In genomic region chr12:98736951-98737800, GRCm38 (mm10) we compare ENCODE assay signal across 8 mouse cellular contexts. TPM values are rescaled to one million over a fixed set of nuclear protein-coding genes. Genes with fewer than 3 reads are reported as not detected.
DNase-seq lines count a peak whose midpoint lies in the region; ATAC-seq and TF ChIP-seq lines count a peak whose summit lies in the region.

Ptpn21 (minus strand) TSS chr12:98737405.

- H3K27me3 ChIP-seq in Patski: no peaks in the 10 kb centered on the region
- no peaks in the 10 kb centered on the region for H3K27me3 ChIP-seq in kidney, adult 2 months (replicated peaks; ENCODE audit: control insufficient read depth, insufficient read depth, low read length)
- H3K27me3 ChIP-seq in lung, embryonic 15.5 days: no peaks in the 10 kb centered on the region

- no peaks in the 10 kb centered on the region for H3K36me3 ChIP-seq in kidney, adult 2 months (ENCODE audit: control insufficient read depth, insufficient read depth, low read length)
- H3K36me3 ChIP-seq in lung, embryonic 15.5 days: no peaks in the 10 kb centered on the region

- TF ChIP-seq POLR2A in kidney, adult 2 months (IDR thresholded peaks at IDR 0.05; ENCODE audit: low read depth, low read length): no peak

- TF ChIP-seq CTCF in Patski (IDR thresholded peaks at IDR 0.05): no peak
- TF ChIP-seq CTCF in kidney, adult 2 months (conservative IDR thresholded peaks at IDR 0.05; ENCODE audit: insufficient read depth, insufficient read length, low read depth, low read length): no peak

- H3K9me3 ChIP-seq in lung, embryonic 15.5 days: no peaks in the 10 kb centered on the region

- peak; percentile 64 for DNase-seq in 3134 (ENCODE audit: extremely low read depth, insufficient read length, low spot score)
- no peak for DNase-seq in Patski (ENCODE audit: low read depth, low spot score)
- DNase-seq in embryo, embryonic 9.5 days (ENCODE audit: extremely low spot score): peak; percentile 66
- DNase-seq in heart, adult 8-10 months (ENCODE audit: low spot score): peak; percentile 56
- DNase-seq in kidney, adult 2 months: peak; percentile 78
- peak; percentile 69 for DNase-seq in retina, embryonic 14.5 days (ENCODE audit: low spot score)
- DNase-seq in spleen, postnatal 36 days (ENCODE audit: low spot score in 2 of 2): no peak

- CTCF ChIA-PET in Patski (lab: Charles Lee): interaction anchor here (1.0 to 5.1 kb wide), 2 partner anchors 10 to 23 kb away, joined by 3 to 38 read pairs; partner anchors contain the start of gene Zc3h14

- 1% methylated on average over 75 of the region's 75 CpGs for WGBS in kidney, adult 2 months
- WGBS in lung, embryonic 15.5 days: under 1% methylated on average over 75 of the region's 75 CpGs

- peak within 1 kb of the TSS; percentile 73 for H3K4me3 ChIP-seq in kidney, adult 2 months (ENCODE audit: insufficient read depth, low read depth, low read length)
- peak within 1 kb of the TSS; percentile 67 for H3K4me3 ChIP-seq in lung, embryonic 15.5 days

- H3K27ac ChIP-seq in kidney, adult 2 months (ENCODE audit: insufficient read depth, low read depth, low read length): peak within 1 kb of the TSS; percentile 97
- H3K27ac ChIP-seq in lung, embryonic 15.5 days: peak within 1 kb of the TSS; percentile 97

- H3K9ac ChIP-seq in lung, embryonic 15.5 days: peak within 1 kb of the TSS; percentile 76

- peak within 1 kb of the TSS; percentile 63 for H3K4me2 ChIP-seq in lung, embryonic 15.5 days

- POLR2A ChIA-PET in Patski (lab: Charles Lee): interaction anchor here (1.0 to 1.2 kb wide), 2 partner anchors 10 to 14 kb away, joined by 3 to 5 read pairs; no protein-coding TSS in a partner anchor

- H3K4me1 ChIP-seq in kidney, adult 2 months (ENCODE audit: control insufficient read depth, insufficient read depth, low read length): peaks cover 11% of the 10 kb centered on the region; the same call in 1 of the 2 replicates
- H3K4me1 ChIP-seq in lung, embryonic 15.5 days: peaks cover 36% of the 10 kb centered on the region

- in situ Hi-C loops in Patski (cut with MboI; ENCODE audit: low pct_unique_long_range_greater_than_20kb): no loop called here

- ATAC-seq in Patski: peak; percentile 55
- peak; percentile 83 for ATAC-seq in lung, embryonic 15.5 days (ENCODE audit: borderline replicate concordance, extremely low read depth, low FRiP score, low TSS enrichment)

RNA-seq across cellular contexts. Expression of gene Ptpn21, which starts in this region (rescaled TPM):
- 28.2 TPM for polyA plus RNA-seq in Patski (2021)
- 10 to 100 TPM; 26.0 to 37.7 (median 30.3) TPM for total RNA-seq in heart, adult 8-10 months (2022)
- polyA plus RNA-seq in kidney, adult 2 months (2012; rRNA removed): 25.4 and 27.5 TPM in 2 replicates
- 9.6 and 11.6 TPM in 2 replicates for polyA plus RNA-seq in lung, embryonic 15.5 days (2015; fragmentation: Nextera tagmentation; extraction: Ambion mirVana)

Comparison
In these comparisons a context has a peak if more than half of its experiments do, and no peak if none do; other contexts are left out.
1. DNase-seq: peak in 3134 (single experiment), embryo, embryonic 9.5 days (single experiment), heart, adult 8-10 months (single experiment), kidney, adult 2 months (single experiment) and retina, embryonic 14.5 days (single experiment); none in Patski (single experiment) and spleen, postnatal 36 days (0 of 2).